Mouse (Mus musculus) bone marrow, adult 2 months (tissue): Measurements from ENCODE around the gene Mycl.

Source experiments
- CTCF ChIP-seq: fragments of 200-500 bp; IDR thresholded peaks from 2 replicates; pipeline ENCODE4 v1.5.1; 2011; ENCODE audit warnings: low read length, control low read depth; ENCODE audit not compliant: control insufficient read depth, insufficient read depth
- POLR2A ChIP-seq: fragments of 200-500 bp; IDR thresholded peaks from 2 replicates; pipeline ENCODE4 v1.6.1; 2011; ENCODE audit warnings: low read depth, mild to moderate bottlenecking, control low read depth, low read length, borderline replicate concordance; ENCODE audit not compliant: control insufficient read depth

GRCm38 (mm10) chr4:123026597-123026996 lies 31.1 kb downstream of the Mycl start:
- TF ChIP-seq POLR2A, result no peak
- TF ChIP-seq CTCF, result no peak
